Mouse (Mus musculus): ENCODE measurements at regions not wholly inside any gene's neighbourhood (a gene's known extent, or its start where the extent isn't known, plus 50 kb on each side); places are given as distances from the start of the nearest gene placed in this dataset.

DNA sequence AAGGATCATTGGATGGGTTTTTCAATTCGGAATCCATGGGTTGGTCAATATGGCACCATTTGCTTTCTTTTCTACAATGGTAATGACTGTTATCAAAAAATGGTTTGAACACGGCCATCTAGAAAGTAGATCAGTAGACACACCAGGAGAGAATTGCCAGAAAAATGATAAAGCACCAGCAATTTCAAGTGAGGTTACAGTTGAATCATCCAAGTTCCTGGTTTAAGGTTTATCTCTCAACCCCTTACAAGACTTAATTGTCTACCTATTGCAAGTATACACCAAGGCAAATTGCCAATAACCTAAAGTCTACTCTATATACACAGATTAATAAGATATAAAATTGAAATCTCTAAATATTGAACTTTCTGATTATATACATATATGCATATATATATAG lies 53.4 kb upstream of the Col1a2 start:
- H3K9me3 ChIP-seq (replicated peaks), result no peaks in the 10 kb centered on the region
- no peaks in the 10 kb centered on the region for H3K36me3 ChIP-seq (replicated peaks)
- no peak for DNase-seq (ENCODE audit: low spot score)
- ATAC-seq (ENCODE audit: extremely low read depth, insufficient number of reproducible peaks, low FRiP score, poor library complexity, severe bottlenecking), result no peak
- H3K4me3 ChIP-seq (ENCODE audit: low read depth, low read length), result no peak overlapping the region
- TF ChIP-seq CTCF (IDR thresholded peaks at IDR 0.05; ENCODE audit: low read depth, low read length) (no peak), GATA1 (IDR thresholded peaks at IDR 0.05; ENCODE audit: borderline replicate concordance, low read length) (no peak), TAL1 (conservative IDR thresholded peaks at IDR 0.05; ENCODE audit: low read depth, low read length) (no peak), GATA2 (IDR thresholded peaks at IDR 0.05; ENCODE audit: borderline replicate concordance, low read depth, low read length) (no peak), POLR2AphosphoS5 (IDR thresholded peaks at IDR 0.05; ENCODE audit: insufficient replicate concordance, low read depth, low read length) (no peak)
- no peaks in the 10 kb centered on the region for H3K27me3 ChIP-seq (ENCODE audit: insufficient read depth, low read length)
- H3K4me1 ChIP-seq (ENCODE audit: insufficient read depth, low read depth, low read length), result no peaks in the 10 kb centered on the region
